Mouse (Mus musculus): Measurements from ENCODE around the gene Baiap2l1.
A peak's percentile ranks its signal among the peaks of the same experiment; 100 is the strongest.

Baiap2l1 gene

DNA sequence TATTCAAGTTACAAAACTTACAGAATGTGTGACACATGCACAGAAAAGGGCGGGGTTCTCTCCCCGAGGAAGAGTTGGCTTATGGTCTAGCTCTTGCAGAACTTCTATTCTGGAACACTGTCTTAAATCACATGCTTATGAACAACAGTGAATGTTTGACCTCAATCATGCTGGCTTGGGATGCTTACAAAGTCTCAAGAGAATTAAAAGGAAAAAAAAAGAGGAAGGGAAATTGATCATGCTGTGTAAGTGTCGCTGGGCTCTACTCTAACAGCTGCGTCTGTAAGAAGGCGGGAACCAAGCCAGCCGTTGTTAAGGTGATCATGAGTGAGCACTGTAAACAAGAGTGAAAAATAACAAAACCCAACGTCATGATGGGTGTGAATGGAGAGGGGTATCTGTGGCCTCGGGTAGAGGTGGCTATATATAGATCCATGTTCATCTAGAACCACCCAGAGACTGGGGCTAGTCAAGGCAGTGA, 74.3 kb downstream of the Baiap2l1 start:
- no peak for DNase-seq

DNA sequence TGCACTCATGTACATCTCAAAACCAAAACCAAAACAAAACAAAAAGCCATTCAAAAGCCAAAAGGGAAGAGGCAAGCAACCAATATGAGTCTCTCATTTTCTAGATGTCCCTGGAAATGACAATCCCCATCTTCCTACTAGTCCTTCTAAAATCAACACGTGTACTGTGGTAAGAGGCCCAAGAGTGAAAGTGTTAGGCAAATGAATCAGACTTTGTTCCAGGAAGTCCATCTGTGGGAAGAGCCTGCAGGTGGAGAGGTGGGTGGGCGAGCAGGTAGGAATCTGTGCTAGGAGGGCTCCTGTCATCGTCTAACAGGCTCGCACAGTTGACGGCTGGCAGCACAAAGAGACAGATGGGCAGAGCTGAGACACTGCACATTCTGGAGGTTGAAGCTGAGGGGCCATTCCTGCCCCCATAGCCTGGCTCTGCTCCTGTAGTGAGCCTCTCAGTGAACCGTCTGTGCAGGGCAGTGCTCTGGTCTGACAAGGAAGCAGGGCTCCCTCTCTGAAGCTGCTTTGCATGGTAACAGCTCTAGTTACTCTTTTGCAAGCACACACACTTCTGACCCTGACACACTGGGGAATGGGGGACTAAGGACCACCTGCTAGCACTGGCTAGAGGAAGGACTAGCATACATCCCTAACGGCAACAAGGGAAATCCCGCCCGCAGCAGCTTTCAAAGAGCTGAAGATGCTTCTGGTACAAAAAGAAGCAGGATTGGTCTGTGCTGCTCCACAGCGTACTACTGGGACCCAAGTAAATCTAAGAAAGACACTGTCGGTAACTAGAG, 75.2 kb downstream of the Baiap2l1 start:
- no peak for DNase-seq

DNA sequence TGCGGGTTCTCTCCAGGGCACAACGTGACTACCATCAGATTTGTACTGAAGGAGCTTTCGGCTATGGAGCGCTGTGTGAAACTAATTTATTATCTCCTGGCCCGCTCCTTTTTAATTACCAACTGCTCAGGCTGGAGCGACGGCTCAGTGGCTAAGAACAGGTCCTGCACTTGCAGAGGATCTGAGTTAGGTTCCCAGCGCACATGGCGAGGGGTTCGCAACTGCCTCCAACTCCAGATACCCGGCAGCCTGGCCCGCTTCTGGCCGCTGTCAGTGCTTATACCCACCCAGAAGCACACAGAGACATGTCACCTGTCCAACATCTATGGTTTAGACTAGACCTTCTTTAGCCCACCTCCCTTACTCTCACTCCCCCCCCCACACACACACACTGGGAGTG, 78.0 kb downstream of the Baiap2l1 start:
- DNase-seq = no peak

DNA sequence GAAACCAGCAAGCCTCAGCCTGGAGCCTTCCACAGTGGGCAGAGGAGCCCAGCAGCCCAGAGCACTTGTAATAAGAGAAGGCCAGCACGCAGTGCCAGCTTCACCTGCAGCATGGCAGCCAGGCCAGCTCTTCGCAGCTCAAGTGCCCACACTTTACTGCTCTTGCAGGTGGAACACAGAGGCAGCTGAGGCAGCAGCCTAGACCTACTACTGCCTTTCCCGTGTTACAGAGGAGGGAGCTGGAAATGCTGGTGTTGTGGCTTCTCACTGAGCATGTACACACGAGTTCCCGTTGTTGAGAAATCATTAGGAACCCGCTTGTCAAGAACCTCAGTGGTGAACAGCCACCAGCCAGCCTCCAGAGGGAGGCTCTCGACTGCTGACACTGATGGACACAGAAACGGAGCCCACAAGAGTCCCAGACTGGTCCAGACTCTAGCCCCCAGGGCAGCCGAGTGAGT, 78.8 kb downstream of the Baiap2l1 start:
- no peak for DNase-seq

DNA sequence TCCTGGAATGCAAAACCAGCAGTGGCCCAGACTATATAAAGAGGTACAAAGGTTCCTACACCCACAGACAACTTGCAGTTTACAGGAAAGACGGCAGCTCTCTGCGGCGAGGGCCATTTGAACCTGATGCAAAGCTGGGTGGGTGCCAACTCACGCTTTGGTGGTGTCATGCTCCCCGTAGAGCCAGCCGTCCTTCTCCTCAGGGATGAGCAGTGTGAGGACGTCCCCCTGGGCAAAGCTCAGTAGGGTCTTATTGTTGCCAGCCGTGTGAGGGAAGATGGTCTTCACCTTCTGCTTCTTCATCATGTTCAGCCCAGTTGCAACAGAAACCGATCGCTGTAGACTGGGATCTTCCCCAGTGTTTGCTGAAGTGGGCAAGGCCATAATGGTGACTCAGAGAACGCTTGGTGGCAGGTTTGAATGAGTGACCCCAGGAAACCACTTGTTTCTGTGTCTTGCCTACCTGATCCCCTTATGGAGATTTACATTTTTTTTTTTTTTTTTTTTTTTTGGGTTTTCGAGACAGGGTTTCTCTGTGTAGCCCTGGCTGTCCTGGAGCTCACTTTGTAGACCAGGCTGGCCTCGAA, 79.4 kb downstream of the Baiap2l1 start:
- DNase-seq = no peak

DNA sequence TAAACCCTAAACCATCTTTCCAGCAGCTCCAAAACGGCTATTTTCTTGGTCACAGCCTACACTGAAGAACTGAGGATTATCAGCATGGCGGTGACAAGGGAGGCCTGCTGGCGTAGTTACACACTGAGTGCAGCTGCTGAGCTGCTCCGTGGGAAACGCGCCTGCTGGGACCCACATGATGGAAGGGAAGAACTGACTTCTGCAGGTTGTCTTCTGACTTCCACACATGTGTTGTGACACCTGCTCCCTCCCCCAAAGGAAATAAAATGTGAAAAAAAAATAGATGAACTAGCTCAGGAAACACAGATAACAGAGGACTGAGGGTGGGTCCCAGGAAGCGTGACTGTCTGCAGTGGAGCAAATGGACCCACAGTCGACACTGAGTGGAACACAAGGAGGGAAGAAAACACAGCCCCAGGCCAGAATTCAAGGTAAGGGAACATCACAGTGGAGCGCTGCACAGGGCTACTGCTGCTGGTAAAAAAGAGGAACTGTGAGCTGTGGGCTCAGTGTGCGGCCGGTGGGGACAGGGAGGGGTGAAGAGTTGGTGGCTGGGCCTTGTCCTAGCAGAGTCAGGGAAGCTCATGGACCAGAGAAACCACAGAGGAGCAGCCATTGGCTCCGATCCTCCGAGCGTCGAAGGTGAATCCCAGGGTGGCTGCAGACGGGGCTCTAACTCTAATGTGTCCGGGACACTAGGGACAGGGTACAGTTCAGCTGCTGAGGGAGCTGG, 80.8 kb downstream of the Baiap2l1 start:
- DNase-seq = no peak

DNA sequence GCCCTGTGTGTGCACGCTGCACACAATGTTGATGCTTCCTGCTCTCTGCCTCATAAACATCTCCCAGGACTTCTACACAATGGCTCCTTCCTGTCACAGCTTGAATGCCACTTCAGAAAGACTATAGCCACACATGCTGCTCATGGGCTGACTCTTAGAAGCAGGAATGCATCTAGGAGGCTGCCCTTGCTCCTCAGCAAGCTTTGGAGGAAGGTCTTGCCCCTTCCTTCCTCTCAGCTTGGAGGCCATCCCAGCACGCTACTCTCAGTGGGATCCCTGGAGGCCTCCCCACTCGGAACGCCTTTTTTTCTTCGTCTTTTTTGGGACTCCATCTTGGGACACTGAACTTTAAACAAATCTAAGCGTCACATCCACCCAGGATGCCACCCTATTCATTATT, 83.0 kb downstream of the Baiap2l1 start:
- no peak for DNase-seq

DNA sequence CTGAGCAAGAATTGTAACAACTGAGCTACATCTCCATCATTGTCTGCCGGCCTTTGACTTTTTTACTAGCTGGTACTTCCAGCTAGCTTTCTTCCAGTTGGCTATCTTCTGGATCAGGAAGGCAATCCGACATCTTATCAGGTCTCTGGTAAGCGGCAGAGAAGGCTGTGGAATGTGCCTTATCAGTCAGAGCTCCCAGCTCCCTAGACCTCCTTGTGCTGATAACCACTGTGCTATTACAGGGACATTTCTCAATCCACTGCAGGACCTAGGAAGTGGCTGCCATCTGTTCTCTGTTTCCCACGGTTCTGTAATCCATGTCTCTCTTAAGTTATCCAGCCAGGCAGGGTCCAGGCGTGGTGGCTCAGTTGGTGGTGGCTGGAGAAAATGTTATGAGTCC, 86.1 kb downstream of the Baiap2l1 start:
- no peak for DNase-seq

GRCm38 (mm10) chr5:144271118-144271517, 86.8 kb downstream of the Baiap2l1 start:
- DNase-seq = no peak

GRCm38 (mm10) chr5:144270420-144270819, 87.5 kb downstream of the Baiap2l1 start:
- no peak for DNase-seq

GRCm38 (mm10) chr5:144269926-144270325, 88.0 kb downstream of the Baiap2l1 start:
- no peak for DNase-seq

- peak; percentile 81 for DNase-seq
These were observed 90.2 kb downstream of the Baiap2l1 start for GRCm38 (mm10) chr5:144267535-144268241.

- DNase-seq = no peak
These were observed 94.4 kb downstream of the Baiap2l1 start for GRCm38 (mm10) chr5:144263496-144263895.

DNA sequence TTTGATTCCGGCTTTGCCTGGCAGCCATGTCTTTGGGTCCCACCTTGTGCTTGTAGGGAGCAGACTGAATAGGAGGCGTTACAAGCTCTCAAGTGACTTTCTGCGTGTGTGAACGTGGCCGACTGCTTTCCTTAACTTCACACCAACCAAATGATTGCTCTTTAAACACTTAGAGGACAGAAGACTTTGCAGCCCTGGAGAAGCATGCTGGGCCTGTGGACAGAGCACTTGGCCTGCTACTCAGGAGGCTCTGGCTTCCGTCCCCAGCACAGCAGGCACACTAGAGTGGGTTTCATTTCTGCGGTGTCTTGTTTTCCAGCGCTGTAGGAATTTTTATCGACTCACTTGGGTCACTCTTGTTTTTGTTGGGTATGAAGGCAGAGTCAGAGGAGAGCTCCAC, 94.8 kb downstream of the Baiap2l1 start:
- no peak for DNase-seq

GRCm38 (mm10) chr5:144261829-144262228, 96.1 kb downstream of the Baiap2l1 start:
- no peak for DNase-seq

DNA sequence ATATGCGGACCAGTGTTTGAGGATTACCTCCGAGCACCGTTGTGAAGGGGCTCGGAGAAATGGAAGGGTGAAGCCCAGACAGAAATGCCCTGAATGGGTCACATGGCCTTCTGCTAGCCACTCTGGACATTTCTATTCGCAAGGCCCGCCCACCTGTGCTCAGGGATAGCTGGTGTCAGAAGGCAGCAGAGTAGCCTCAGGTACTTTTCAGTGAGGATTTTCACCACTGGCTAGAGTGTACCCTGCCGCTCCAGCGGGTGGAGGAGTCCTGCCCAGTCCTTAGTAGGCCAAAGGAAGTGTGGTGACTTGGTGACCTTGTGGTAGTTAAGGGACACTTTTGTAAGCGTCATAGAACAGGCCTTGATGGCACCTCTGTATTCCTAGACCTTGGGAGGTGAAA, 96.6 kb downstream of the Baiap2l1 start:
- no peak for DNase-seq

DNA sequence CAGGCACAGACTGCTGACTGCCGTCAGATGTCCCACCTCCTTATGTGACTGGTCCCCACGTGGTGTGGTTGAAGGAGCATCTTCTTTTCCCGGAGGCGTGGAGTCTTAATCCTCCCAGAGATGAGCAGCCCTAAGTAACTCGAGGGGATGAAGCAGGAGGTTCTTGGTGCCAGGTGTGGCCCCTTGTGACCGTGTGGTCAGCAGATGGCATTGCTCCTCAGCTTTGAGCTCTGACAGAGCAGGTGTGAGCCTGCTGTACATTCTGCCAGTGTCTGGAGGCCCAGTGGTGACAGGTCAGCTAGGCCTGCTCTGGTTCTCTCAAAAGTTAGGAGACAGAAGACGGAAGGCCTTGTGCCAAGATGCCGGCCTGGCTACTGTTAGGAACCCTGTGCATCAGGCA, 97.4 kb downstream of the Baiap2l1 start:
- no peak for DNase-seq

DNA sequence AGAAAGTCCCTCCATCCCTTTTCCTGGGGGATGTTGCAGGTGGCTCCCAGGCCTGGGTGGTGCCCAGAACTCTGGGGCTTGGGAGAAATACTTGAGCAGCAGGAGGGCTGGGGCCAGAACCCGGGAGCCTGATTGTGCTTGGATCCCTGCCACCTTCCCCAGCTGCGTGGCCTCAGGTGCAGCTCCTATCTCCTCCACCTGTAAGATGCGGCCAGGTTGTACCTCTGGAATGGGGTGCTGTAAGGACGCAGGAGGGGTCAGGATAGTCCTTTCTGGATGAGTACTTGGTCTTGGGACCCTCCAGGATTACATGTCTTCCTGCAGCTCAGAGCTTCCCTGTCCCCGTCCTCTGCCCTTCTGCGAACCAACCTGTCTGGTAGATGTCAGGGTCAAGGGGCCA, 98.7 kb downstream of the Baiap2l1 start:
- no peak for DNase-seq

DNA sequence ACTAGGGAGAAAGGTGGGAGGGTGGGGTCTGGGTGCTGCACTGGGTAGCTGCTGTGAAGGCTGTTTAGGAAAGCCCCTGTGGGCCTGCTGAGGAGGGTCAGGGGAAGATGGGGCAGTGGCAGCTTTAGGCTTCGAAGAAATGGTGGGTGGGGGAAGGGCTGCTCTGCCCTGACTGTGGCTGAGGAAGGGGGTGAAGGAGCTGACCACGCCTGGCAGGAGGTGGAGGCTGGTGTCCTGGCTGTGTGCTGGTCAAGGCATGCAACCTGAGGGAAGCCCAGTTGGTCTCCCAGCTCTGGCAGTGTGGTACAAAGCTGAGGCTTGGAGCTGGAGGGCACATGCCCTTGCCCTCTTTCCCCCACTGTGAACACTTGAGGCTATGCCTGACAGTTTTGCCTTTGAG, 99.2 kb downstream of the Baiap2l1 start:
- DNase-seq = peak; percentile 43

DNA sequence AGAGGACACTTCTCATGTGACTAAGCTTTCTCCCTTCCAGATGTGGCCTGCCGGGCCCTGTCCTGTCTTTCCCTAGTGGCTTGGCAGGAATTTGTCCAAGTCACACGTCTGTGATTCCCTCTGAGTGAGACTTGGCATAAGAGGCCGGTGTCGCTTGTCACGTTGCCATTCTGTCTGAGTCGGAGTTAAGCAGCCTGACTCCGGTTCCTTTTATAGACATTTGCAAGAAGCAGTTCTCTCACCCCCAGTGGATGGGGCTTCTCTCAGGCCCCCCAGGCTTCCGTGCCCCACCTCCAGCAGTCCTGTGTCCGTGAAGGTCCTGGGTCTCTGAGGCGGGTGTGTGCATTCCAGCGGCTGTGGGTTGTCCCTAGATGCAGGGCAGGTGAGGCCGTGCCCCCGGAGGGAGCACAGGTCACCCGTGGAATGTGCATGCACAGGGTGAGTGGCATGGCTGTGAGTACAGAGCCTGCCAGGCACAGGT, 99.7 kb downstream of the Baiap2l1 start:
- peak; percentile 85 for DNase-seq

GRCm38 (mm10) chr5:144257451-144258110, 100.3 kb downstream of the Baiap2l1 start:
- DNase-seq = no peak

DNA sequence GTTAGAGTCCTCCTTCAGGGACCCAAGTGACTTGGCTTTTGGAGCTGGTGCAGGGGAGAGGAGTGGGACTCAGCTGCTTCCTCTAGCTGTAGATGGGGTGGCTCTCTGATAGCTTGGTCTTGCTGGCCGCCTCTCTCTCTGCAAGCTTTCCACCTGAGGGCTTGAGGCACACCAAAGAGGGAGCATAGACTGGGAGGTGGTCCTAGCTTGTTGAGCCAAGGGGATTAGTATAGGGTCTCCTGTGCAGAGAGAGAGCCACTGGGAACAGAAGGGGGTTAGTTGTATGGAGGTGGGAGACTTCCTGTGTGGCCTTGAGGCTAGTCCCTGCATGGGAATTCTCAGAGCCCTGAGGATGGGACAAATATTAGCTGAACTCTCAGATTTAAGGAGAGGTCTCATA, 101.0 kb downstream of the Baiap2l1 start:
- no peak for DNase-seq

DNA sequence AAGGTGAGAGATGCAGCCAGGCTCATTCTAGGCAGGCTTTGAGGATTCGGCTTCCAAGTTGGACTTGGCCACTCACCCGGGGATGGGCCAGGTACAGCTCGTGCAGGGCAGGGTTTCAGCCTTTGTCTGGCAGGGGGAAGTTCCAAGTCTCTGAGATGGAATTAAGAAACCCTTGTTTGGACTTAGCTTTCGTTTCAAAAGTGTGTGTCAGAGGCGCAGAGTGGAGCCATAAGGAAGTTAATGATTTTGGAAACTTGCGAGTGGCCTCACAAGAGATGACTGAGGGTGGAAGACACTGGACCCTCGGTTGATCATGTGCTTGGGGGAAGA, 101.4 kb downstream of the Baiap2l1 start:
- DNase-seq = no peak

All from kidney, postnatal 14 days (tissue).